Mouse (Mus musculus): Measurements from ENCODE around the gene Fam57a.

DNA sequence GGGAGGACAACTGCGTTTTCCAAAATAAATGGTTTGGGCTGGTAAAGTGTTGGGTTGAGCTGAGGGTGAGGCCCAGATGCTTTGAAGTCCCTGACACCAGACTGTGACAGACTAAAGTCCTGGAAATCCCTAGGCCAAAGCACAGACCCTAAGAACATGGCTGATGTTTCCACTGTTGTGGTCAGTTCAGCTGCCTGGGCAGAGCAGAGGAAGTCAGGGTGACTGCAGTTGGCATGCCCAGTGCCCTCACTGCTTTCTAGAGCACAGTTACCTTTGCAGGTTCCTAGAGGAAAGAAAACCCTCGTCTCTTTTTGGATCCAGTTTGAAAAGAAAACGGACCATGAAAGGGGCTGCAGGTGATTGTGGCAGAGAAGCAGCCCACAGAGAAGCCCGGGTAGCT, 77.9 kb downstream of the Fam57a start:
- no peak for TF ChIP-seq CTCF (IDR thresholded peaks at IDR 0.05; ENCODE audit: low read depth)
- TF ChIP-seq EP300 (IDR thresholded peaks at IDR 0.05; ENCODE audit: low read depth): no peak

Measured in liver, embryonic 14.5 days (tissue).